Mouse (Mus musculus) megakaryocyte, embryonic 14.5 days (primary cell): ENCODE data around the gene Csl.

Source experiments
- FLI1 ChIP-seq: IDR thresholded peaks from 2 replicates; pipeline ENCODE4 v1.6.1; 2012; ENCODE audit warnings: low read length, inconsistent platforms, mixed read lengths
- GATA1 ChIP-seq: IDR thresholded peaks from 3 replicates; pipeline ENCODE4 v1.6.1; 2012; ENCODE audit warnings: mixed read lengths, low read length, inconsistent platforms, borderline replicate concordance

GRCm38 (mm10) chr10:99748668-99749260 is 10.7 kb downstream of the Csl start:
- TF ChIP-seq GATA1 (no peak), FLI1 (no peak)
